Mouse (Mus musculus) ES-Bruce4 (cell line): ENCODE measurements around the gene Tpsb2. TPM values are rescaled to one million over a fixed set of nuclear protein-coding genes. Genes with fewer than 3 reads are reported as not detected.

Experiments used
- H3K27ac ChIP-seq: 2 replicates; pipeline ENCODE4 v1.5.1; 2012; ENCODE audit warnings: low read length, inconsistent platforms; ENCODE audit not compliant: insufficient read depth
- H3K27me3 ChIP-seq: 2 replicates; pipeline ENCODE4 v1.6.1; 2012; ENCODE audit warnings: mild to moderate bottlenecking, low read length, inconsistent platforms; ENCODE audit not compliant: control insufficient read depth, poor library complexity, insufficient read depth, severe bottlenecking
- H3K36me3 ChIP-seq: 2 replicates; pipeline ENCODE4 v1.6.1; 2012; ENCODE audit warnings: inconsistent platforms, mild to moderate bottlenecking, low read length, moderate library complexity; ENCODE audit not compliant: control insufficient read depth, poor library complexity, insufficient read depth, severe bottlenecking
- H3K4me1 ChIP-seq: one replicate; pipeline ENCODE4 v1.8.1; 2011; ENCODE audit warnings: low read length; ENCODE audit not compliant: control insufficient read depth, insufficient read depth
- H3K4me3 ChIP-seq: 2 replicates; pipeline ENCODE4 v1.5.1; 2011; ENCODE audit warnings: low read depth, mild to moderate bottlenecking, low read length
- H3K9ac ChIP-seq: 2 replicates; pipeline ENCODE4 v1.6.1; 2012; ENCODE audit warnings: low read depth, mild to moderate bottlenecking, inconsistent platforms; ENCODE audit not compliant: poor library complexity, severe bottlenecking
- H3K9me3 ChIP-seq: replicated peaks from 2 replicates; pipeline ENCODE4 v1.6.1; 2012; ENCODE audit warnings: mild to moderate bottlenecking, low read length, inconsistent platforms; ENCODE audit not compliant: control insufficient read depth, poor library complexity, insufficient read depth, severe bottlenecking
- CTCF ChIP-seq: IDR thresholded peaks from one replicate; pipeline ENCODE4 v1.8.1; 2011; ENCODE audit warnings: low read depth, low read length
- EP300 ChIP-seq: IDR thresholded peaks from 2 replicates; pipeline ENCODE4 v1.6.1; 2011; ENCODE audit warnings: low read depth, low read length; ENCODE audit not compliant: insufficient read depth
- POLR2A ChIP-seq: IDR thresholded peaks from one replicate; pipeline ENCODE4 v1.8.1; 2011; ENCODE audit warnings: low read length; ENCODE audit not compliant: insufficient read depth
- polyA plus RNA-seq: library from polyadenylated mRNA; stranded (reverse); fragments of >200 nt; gene quantifications from 2 replicates; pipeline ENCODE4 v1.2.4, GENCODE M21; 2011; ENCODE audit warnings: low read depth; ENCODE audit not compliant: missing spikeins, insufficient read depth, insufficient read length

The Tpsb2 gene
- polyA plus RNA-seq, 1 experiment: not detected

DNA sequence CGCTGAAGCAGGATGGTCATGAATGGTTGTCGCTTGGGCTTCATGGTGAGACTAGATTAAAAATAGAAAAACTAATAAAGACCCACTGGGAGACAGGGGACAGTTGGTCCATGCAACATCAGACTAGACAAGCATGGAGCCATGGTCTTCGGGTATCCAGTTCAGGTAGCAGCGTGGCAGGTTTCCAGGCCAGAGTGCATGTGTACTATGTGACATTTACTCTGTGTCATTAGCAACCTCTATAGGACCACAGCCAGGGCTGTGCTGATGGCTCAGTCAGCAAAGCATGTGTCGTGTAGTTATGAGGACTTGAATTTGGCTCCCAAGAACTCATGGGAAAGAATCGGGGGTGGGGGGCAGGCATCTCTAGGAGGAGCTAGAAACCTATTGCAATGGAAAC, 26.1 kb upstream of the Tpsb2 start:
- no peaks in the 10 kb centered on the region for H3K36me3 ChIP-seq
- no peak overlapping the region for H3K27ac ChIP-seq
- no peak for TF ChIP-seq CTCF
- TF ChIP-seq POLR2A: no peak
- no peak for TF ChIP-seq EP300
- no peak overlapping the region for H3K9ac ChIP-seq
- H3K27me3 ChIP-seq: no peaks in the 10 kb centered on the region
- H3K4me1 ChIP-seq: no peaks in the 10 kb centered on the region
- H3K9me3 ChIP-seq: no peaks in the 10 kb centered on the region
- no peak overlapping the region for H3K4me3 ChIP-seq

DNA sequence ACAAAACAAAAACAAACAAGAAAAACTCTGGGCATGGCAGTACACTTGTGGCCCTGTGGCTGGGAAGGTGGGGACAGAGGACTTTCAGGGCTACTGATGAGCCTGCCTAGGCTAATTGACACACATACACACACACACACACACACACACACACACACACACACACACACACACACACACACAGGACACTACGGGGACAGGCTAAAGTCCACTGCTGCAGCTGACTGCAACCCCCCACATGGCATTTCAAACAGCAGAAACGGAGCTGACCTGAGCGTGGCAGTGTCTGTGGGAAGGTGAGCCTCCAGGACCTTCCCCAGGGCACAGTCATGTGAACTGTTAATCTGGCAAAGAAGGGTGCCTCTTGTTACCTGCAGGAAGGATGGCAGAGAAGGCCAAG, 24.6 kb upstream of the Tpsb2 start:
- Histone ChIP-seq H3K27me3 (no peaks in the 10 kb centered on the region), H3K27ac (no peak overlapping the region), H3K9ac (no peak overlapping the region), H3K9me3 (no peaks in the 10 kb centered on the region), H3K4me1 (no peaks in the 10 kb centered on the region), H3K4me3 (no peak overlapping the region), H3K36me3 (no peaks in the 10 kb centered on the region)
- TF ChIP-seq POLR2A: no peak
- no peak for TF ChIP-seq CTCF
- TF ChIP-seq EP300: no peak

DNA sequence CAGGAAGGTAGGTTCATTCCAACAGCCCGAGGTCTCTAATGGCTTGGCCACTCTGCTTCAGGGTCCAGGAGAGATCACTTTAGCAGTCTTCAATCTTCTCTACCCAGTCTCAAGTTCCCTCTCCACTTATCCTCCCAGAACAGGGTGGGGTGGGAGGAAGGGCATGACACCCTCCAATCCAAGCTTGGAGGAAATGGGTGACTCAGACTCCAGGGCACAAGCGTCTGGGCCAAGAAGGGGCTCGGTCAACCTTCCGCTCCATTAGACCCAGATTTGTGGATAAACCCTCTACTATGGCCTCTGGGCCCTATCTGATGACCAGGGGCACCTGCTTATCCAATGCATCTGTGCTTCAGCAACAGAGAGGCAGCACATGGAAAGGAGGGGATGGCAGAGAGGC, 20.6 kb upstream of the Tpsb2 start, which contains the start of gene Tpsab1:
TSS of gene Tpsab1 (minus strand) at position 101 of the 400 bp plus-strand sequence.
- Histone ChIP-seq H3K27me3 (no peaks in the 10 kb centered on the region), H3K27ac (no peak within 1 kb of the TSS)
- TF ChIP-seq EP300 (no peak), CTCF (no peak), POLR2A (no peak)

DNA sequence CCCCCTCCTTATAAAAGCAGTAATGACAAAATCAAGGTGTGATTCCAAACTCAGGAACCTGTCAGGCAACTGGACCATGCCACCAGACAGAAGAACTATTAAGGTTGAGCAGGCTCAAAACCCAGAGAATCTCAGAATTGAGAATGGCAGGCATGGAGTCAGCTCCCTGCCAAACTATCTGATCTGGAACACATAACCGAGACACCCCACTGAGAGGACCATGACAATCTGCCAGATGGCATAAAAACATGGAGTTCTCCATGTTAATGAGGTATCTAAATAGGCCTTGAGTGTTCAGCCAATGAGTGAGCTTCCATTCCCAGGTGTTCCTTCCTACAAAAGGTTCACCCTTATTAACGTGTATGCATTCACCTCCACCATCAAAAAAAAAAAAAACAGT, 4.8 kb upstream of the Tpsb2 start:
- Histone ChIP-seq H3K9me3 (no peaks in the 10 kb centered on the region), H3K9ac (no peak overlapping the region), H3K27ac (no peak overlapping the region), H3K4me3 (no peak overlapping the region), H3K4me1 (no peaks in the 10 kb centered on the region), H3K27me3 (no peaks in the 10 kb centered on the region), H3K36me3 (no peaks in the 10 kb centered on the region)
- TF ChIP-seq POLR2A (no peak), EP300 (no peak), CTCF (no peak)

More for the DNA sequence above, 20.6 kb upstream of the Tpsb2 start, which contains the start of gene Tpsab1:
- H3K36me3 ChIP-seq: no peaks in the 10 kb centered on the region
- H3K9me3 ChIP-seq: no peaks in the 10 kb centered on the region
- H3K9ac ChIP-seq: no peak within 1 kb of the TSS
- H3K4me1 ChIP-seq: no peaks in the 10 kb centered on the region
- no peak within 1 kb of the TSS for H3K4me3 ChIP-seq

DNA sequence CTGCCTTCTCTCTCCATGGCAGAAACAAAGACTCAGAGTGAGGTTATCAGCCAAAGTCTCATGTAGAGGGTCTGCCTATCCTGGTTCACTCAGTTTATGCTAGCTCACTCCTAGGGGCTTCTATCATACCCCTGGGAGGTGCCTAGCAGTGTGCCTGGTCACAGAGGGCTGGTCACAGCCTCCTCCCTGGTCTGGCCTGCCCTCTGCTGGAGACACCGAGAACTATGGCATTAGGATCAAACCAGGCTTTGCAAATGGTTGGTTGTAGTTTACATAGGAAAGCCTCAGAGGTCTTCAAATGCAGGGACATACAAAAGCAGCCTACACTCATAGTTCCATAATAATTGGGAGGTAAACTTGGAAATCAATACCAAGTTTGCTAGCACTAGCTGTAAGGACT, 2.4 kb upstream of the Tpsb2 start:
- no peaks in the 10 kb centered on the region for H3K9me3 ChIP-seq
- no peaks in the 10 kb centered on the region for H3K36me3 ChIP-seq
- H3K4me3 ChIP-seq: no peak overlapping the region
- H3K27me3 ChIP-seq: no peaks in the 10 kb centered on the region
- H3K4me1 ChIP-seq: no peaks in the 10 kb centered on the region
- TF ChIP-seq POLR2A (no peak), EP300 (no peak), CTCF (peak; percentile 91)
- no peak overlapping the region for H3K9ac ChIP-seq
- no peak overlapping the region for H3K27ac ChIP-seq

DNA sequence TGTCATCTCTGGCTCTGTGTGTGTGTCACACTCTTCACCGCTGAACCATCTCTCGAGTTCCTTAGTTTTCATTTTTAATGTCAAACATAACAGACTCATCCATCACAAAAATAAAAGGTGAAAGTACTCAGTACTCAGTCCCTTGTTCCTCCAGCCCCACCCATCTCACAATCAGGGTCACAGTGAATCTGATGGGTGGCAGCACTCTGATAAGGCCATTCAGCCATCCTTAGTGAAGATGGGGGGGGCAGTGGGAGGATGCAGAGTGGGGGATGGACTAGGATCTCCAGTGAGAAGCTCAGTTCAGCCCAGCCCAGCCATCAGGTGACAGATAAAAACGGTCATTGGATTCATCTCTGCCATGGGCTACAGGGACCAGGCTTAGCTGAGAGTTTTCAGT, 2.9 kb downstream of the Tpsb2 start, which contains the start of gene Tpsg1:
TSS of gene Tpsg1 (plus strand) at position 301 of the 400 bp plus-strand sequence.
- Histone ChIP-seq H3K27me3 (no peaks in the 10 kb centered on the region), H3K9me3 (no peaks in the 10 kb centered on the region), H3K9ac (no peak within 1 kb of the TSS), H3K4me1 (no peaks in the 10 kb centered on the region), H3K4me3 (no peak within 1 kb of the TSS), H3K27ac (no peak within 1 kb of the TSS), H3K36me3 (no peaks in the 10 kb centered on the region)
- TF ChIP-seq POLR2A (no peak), EP300 (no peak), CTCF (no peak)

DNA sequence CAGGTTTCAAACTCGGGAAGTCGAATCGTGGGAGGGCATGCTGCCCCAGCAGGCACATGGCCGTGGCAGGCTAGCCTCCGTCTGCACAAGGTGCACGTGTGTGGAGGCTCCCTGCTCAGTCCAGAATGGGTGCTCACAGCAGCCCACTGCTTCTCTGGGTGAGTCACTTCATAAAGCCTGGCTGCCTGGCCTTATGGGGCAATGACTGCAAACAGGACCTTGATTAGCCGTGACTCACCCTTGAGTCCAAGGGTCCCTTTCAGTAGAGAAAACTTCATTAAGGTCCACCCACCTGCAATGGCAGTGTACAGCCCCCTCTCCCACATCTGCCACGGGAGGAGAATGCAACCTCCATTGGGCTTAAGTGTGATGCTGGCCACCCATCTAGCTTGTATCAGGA, 6.4 kb downstream of the Tpsb2 start:
- Histone ChIP-seq H3K9me3 (no peaks in the 10 kb centered on the region), H3K9ac (no peak overlapping the region), H3K36me3 (no peaks in the 10 kb centered on the region), H3K27ac (no peak overlapping the region), H3K4me3 (no peak overlapping the region), H3K27me3 (no peaks in the 10 kb centered on the region), H3K4me1 (no peaks in the 10 kb centered on the region)
- TF ChIP-seq EP300 (no peak), CTCF (no peak), POLR2A (no peak)
